Comparison of ENCODE assay signal across 11 mouse cellular contexts in genomic region chr5:146712282-146712918, GRCm38 (mm10).
DNase-seq lines count a peak whose midpoint lies in the region; ATAC-seq lines count a peak whose summit lies in the region.
"Had no signal": no experiment of that assay in that cellular context is flagged by ENCODE, and none has a peak within 500 bp of the region (broad histone marks: within the 10 kb centered on the region; RNA-seq: fewer than 3 reads in every experiment).

No protein-coding gene starts in this region.

- 0 out of 2 replicates have a peak, but pooled peaks cover 3% of the 10 kb centered on the region for H3K9me3 ChIP-seq in kidney, embryonic 15.5 days (replicated peaks)
- no peaks in the 10 kb centered on the region; the same call in 1 of the 2 replicates for H3K9me3 ChIP-seq in forebrain, embryonic 12.5 days
- no peaks in the 10 kb centered on the region for H3K9me3 ChIP-seq in limb, embryonic 12.5 days
- H3K9me3 ChIP-seq in stomach, embryonic 14.5 days (ENCODE audit: control insufficient read depth, low read depth, low read length) = no peaks in the 10 kb centered on the region; the same call in 1 of the 2 replicates

- 0 out of 2 replicates have a peak, but pooled peaks have one; percentile 41 for ATAC-seq in kidney, embryonic 15.5 days (replicated peaks; ENCODE audit: low FRiP score)
- peak; percentile 88 for ATAC-seq in forebrain, embryonic 12.5 days (ENCODE audit: low FRiP score)
- no peak for ATAC-seq in limb, embryonic 12.5 days (ENCODE audit: insufficient number of reproducible peaks, insufficient read depth, low FRiP score, low TSS enrichment, low read depth)
- ATAC-seq in stomach, embryonic 14.5 days (ENCODE audit: insufficient number of reproducible peaks, insufficient read depth, low FRiP score, low read depth) = peak; percentile 38; the same call in 1 of the 2 replicates
- no peak for ATAC-seq in granulocyte monocyte progenitor cell, adult 5-6 weeks (replicated peaks; ENCODE audit: poor library complexity, severe bottlenecking)

- H3K27me3 ChIP-seq in kidney, embryonic 15.5 days = no peaks in the 10 kb centered on the region
- no peaks in the 10 kb centered on the region for H3K27me3 ChIP-seq in forebrain, embryonic 12.5 days
- no peaks in the 10 kb centered on the region for H3K27me3 ChIP-seq in limb, embryonic 12.5 days
- H3K27me3 ChIP-seq in stomach, embryonic 14.5 days (ENCODE audit: control insufficient read depth, insufficient read depth, low read length) = no peaks in the 10 kb centered on the region
- H3K27me3 ChIP-seq: CH12.LX; heart, embryonic 12.5 days had no signal

- H3K9ac ChIP-seq in kidney, embryonic 15.5 days = no peak overlapping the region
- H3K9ac ChIP-seq in forebrain, embryonic 12.5 days = no peak overlapping the region
- H3K9ac ChIP-seq in limb, embryonic 12.5 days (replicated peaks) = 0 out of 2 replicates have a peak overlapping the region, but pooled peaks have one; percentile 23
- no peak overlapping the region for H3K9ac ChIP-seq in stomach, embryonic 14.5 days (replicated peaks; ENCODE audit: low read depth, low read length)
- H3K9ac ChIP-seq: heart, embryonic 12.5 days had no signal

- H3K4me1 ChIP-seq in kidney, embryonic 15.5 days = peaks cover 10% of the 10 kb centered on the region; the same call in 1 of the 2 replicates
- peaks cover 22% of the 10 kb centered on the region for H3K4me1 ChIP-seq in forebrain, embryonic 12.5 days
- peaks cover 11% of the 10 kb centered on the region; the same call in 1 of the 2 replicates for H3K4me1 ChIP-seq in limb, embryonic 12.5 days (replicated peaks)
- no peaks in the 10 kb centered on the region for H3K4me1 ChIP-seq in stomach, embryonic 14.5 days (ENCODE audit: control insufficient read depth, insufficient read depth, low read length)
- H3K4me1 ChIP-seq: heart, embryonic 12.5 days had no signal

- no peak for DNase-seq in kidney, postnatal 36 days
- DNase-seq in lung, postnatal 4 days = no peak
- no peak for DNase-seq in heart, adult 8-10 months (ENCODE audit: low spot score)
- DNase-seq: lung, postnatal 14 days had no signal

- no peak overlapping the region for H3K4me3 ChIP-seq in kidney, embryonic 15.5 days (replicated peaks)
- no peak overlapping the region for H3K4me3 ChIP-seq in forebrain, embryonic 12.5 days (replicated peaks)
- H3K4me3 ChIP-seq in limb, embryonic 12.5 days (replicated peaks) = no peak overlapping the region
- H3K4me3 ChIP-seq in stomach, embryonic 14.5 days (ENCODE audit: low read depth, low read length) = no peak overlapping the region
- H3K4me3 ChIP-seq: heart, embryonic 12.5 days had no signal

- WGBS in kidney, embryonic 15.5 days = 61% methylated on average over 18 of the region's 18 CpGs
- 69% methylated on average over 18 of the region's 18 CpGs for WGBS in forebrain, embryonic 12.5 days
- WGBS in limb, embryonic 12.5 days = 68% methylated on average over 18 of the region's 18 CpGs
- 60% methylated on average over 18 of the region's 18 CpGs for WGBS in stomach, embryonic 14.5 days

- H3K4me2 ChIP-seq in kidney, embryonic 15.5 days = peak overlapping the region; percentile 25
- H3K4me2 ChIP-seq in forebrain, embryonic 12.5 days = no peak overlapping the region
- H3K4me2 ChIP-seq in limb, embryonic 12.5 days = no peak overlapping the region
- no peak overlapping the region for H3K4me2 ChIP-seq in stomach, embryonic 14.5 days (replicated peaks; ENCODE audit: low read depth, low read length)
- H3K4me2 ChIP-seq: heart, embryonic 12.5 days had no signal

- no peak overlapping the region for H3K27ac ChIP-seq in kidney, embryonic 15.5 days
- H3K27ac ChIP-seq in forebrain, embryonic 12.5 days = peak overlapping the region; percentile 72
- peak overlapping the region; percentile 37; the same call in 1 of the 2 replicates for H3K27ac ChIP-seq in limb, embryonic 12.5 days
- H3K27ac ChIP-seq in stomach, embryonic 14.5 days (ENCODE audit: low read length) = no peak overlapping the region

- no peaks in the 10 kb centered on the region for H3K36me3 ChIP-seq in kidney, embryonic 15.5 days
- no peaks in the 10 kb centered on the region for H3K36me3 ChIP-seq in forebrain, embryonic 12.5 days (replicated peaks)
- no peaks in the 10 kb centered on the region for H3K36me3 ChIP-seq in limb, embryonic 12.5 days
- no peaks in the 10 kb centered on the region for H3K36me3 ChIP-seq in stomach, embryonic 14.5 days (ENCODE audit: control insufficient read depth, insufficient read depth, low read length)
- H3K36me3 ChIP-seq: heart, embryonic 12.5 days had no signal

Comparison
In these comparisons a context has a peak if more than half of its experiments do, and no peak if none do; other contexts are left out.
1. ATAC-seq: peak in kidney, embryonic 15.5 days (single experiment), forebrain, embryonic 12.5 days (single experiment) and stomach, embryonic 14.5 days (single experiment); none in limb, embryonic 12.5 days (single experiment) and granulocyte monocyte progenitor cell, adult 5-6 weeks (single experiment).
2. H3K27ac ChIP-seq: peak in forebrain, embryonic 12.5 days (single experiment) and limb, embryonic 12.5 days (single experiment); none in kidney, embryonic 15.5 days (single experiment) and stomach, embryonic 14.5 days (single experiment).